Mouse (Mus musculus): ENCODE measurements at regions not wholly inside any gene's neighbourhood (a gene's known extent, or its start where the extent isn't known, plus 50 kb on each side); places are given as distances from the start of the nearest gene placed in this dataset.

DNA sequence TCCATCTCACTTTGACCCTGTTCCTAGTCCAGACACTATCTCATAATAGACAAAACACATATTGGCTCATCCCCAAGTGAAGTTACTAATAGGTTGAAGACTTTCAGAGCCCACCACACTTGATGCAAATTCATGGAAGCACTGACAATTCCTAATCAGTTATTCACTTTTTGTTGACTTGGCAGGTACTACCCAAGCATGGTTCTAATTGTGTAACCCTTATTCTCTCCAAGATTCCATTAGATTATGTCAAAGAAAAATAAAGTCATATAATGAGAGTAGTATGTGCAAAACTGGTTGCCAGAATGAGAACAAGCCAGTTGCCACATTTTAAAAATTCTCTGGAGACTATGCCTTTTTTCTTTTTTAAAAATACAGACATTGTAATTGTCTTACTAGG lies 426.7 kb upstream of the Pik3r1 start:
- Histone ChIP-seq H3K9me3 (ENCODE audit: low read length) (no peaks in the 10 kb centered on the region), H3K4me3 (ENCODE audit: low read depth, low read length) (no peak overlapping the region), H3K4me1 (ENCODE audit: insufficient read depth, low read depth, low read length) (no peaks in the 10 kb centered on the region), H3K36me3 (ENCODE audit: insufficient read depth, low read length) (no peaks in the 10 kb centered on the region), H3K9ac (replicated peaks; ENCODE audit: low read depth) (no peak overlapping the region), H3K4me2 (replicated peaks; ENCODE audit: low read depth, low read length) (no peak overlapping the region), H3K27me3 (replicated peaks; ENCODE audit: insufficient read depth, low read length) (no peaks in the 10 kb centered on the region), H3K27ac (ENCODE audit: low read length) (no peak overlapping the region)
- TF ChIP-seq EP300 (IDR thresholded peaks at IDR 0.05): no peak
- TF ChIP-seq CTCF (IDR thresholded peaks at IDR 0.05): no peak
- DNase-seq (ENCODE audit: low spot score) (no peak), ATAC-seq (no peak)

DNA sequence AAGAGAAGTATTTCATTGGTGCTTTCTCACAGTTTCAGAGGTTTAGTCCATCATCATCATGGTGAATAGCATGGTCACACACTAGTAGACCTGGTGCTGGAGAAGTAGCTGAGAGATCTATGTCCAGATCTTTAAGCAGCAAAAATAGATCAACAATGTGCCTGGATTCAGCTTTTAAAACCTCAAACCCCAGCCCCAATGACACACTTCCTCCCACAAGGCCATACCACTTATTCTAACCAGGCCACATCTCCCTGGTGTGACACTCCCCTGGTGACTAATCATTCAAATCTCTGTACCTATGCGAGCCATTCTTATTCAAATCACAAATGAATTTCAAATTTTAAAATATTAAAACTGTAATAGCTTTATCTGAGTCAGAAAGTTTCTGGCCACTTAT lies 434.3 kb upstream of the Pik3r1 start:
- no peak for DNase-seq (ENCODE audit: low spot score)
- H3K9me3 ChIP-seq (ENCODE audit: low read length): no peaks in the 10 kb centered on the region
- no peak for ATAC-seq
- no peaks in the 10 kb centered on the region for H3K27me3 ChIP-seq (replicated peaks; ENCODE audit: insufficient read depth, low read length)
- H3K4me3 ChIP-seq (ENCODE audit: low read depth, low read length): no peak overlapping the region
- no peak for TF ChIP-seq CTCF (IDR thresholded peaks at IDR 0.05)
- TF ChIP-seq EP300 (IDR thresholded peaks at IDR 0.05): no peak
- H3K9ac ChIP-seq (replicated peaks; ENCODE audit: low read depth): no peak overlapping the region
- no peaks in the 10 kb centered on the region for H3K4me1 ChIP-seq (ENCODE audit: insufficient read depth, low read depth, low read length)
- H3K27ac ChIP-seq (ENCODE audit: low read length): no peak overlapping the region
- no peaks in the 10 kb centered on the region for H3K36me3 ChIP-seq (ENCODE audit: insufficient read depth, low read length)
- 89% methylated on average over 1 of the region's 1 CpGs for WGBS
- H3K4me2 ChIP-seq (replicated peaks; ENCODE audit: low read depth, low read length): no peak overlapping the region

DNA sequence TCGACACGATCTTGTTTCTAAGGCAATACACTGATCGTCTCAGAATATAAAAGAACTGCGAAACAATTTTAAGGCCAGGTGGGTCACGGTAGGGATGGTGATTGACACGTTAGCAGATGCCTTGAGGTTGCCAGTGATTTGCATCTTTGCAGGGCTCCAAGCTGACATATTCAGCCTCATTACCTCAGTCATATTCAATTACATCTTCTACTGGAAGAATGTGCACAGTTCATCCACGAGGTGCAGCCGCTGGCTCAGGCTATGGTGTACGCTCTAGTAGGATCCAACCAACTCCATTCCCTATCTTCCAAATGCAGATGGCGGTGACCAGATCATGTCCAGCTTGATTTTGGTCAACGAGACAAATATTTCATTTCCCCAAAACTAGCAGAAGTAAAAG lies 450.5 kb upstream of the Pik3r1 start:
- H3K27me3 ChIP-seq (replicated peaks; ENCODE audit: insufficient read depth, low read length): no peaks in the 10 kb centered on the region
- no peaks in the 10 kb centered on the region for H3K4me1 ChIP-seq (ENCODE audit: insufficient read depth, low read depth, low read length)
- H3K27ac ChIP-seq (ENCODE audit: low read length): no peak overlapping the region
- no peaks in the 10 kb centered on the region for H3K9me3 ChIP-seq (ENCODE audit: low read length)
- ATAC-seq (no peak), DNase-seq (ENCODE audit: low spot score) (no peak)
- no peak overlapping the region for H3K9ac ChIP-seq (replicated peaks; ENCODE audit: low read depth)
- TF ChIP-seq CTCF (IDR thresholded peaks at IDR 0.05) (no peak), EP300 (IDR thresholded peaks at IDR 0.05) (no peak)
- no peaks in the 10 kb centered on the region for H3K36me3 ChIP-seq (ENCODE audit: insufficient read depth, low read length)
- 93% methylated on average over 11 of the region's 11 CpGs for WGBS
- no peak overlapping the region for H3K4me2 ChIP-seq (replicated peaks; ENCODE audit: low read depth, low read length)
- H3K4me3 ChIP-seq (ENCODE audit: low read depth, low read length): no peak overlapping the region

DNA sequence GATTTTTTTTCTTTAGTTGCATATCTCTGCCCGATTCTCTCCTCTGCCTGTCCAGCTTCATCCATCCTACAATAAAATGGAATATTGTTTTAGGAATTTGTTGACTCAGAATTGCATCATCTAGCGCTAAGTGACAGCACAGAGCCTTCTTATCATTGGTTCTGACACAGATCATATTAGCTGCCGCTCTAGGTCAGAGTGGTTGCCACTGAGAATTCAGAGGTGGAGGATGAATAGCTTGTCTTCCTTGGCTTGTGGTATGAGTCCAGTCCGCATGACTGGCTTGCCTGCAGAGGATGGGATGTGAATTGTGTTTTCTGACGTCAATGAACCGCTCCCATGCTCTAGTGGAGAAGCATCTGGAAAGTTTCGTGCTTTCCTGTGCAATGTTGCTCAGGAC lies 462.3 kb upstream of the Cd180 start:
- DNase-seq (ENCODE audit: low spot score) (peak; percentile 50), ATAC-seq (no peak; the same call in 1 of the 2 replicates)
- WGBS: 65% methylated on average over 7 of the region's 7 CpGs
- Histone ChIP-seq H3K36me3 (ENCODE audit: insufficient read depth, low read length) (no peaks in the 10 kb centered on the region), H3K4me2 (replicated peaks; ENCODE audit: low read depth, low read length) (no peak overlapping the region), H3K9me3 (ENCODE audit: low read length) (no peaks in the 10 kb centered on the region), H3K27ac (ENCODE audit: low read length) (no peak overlapping the region), H3K27me3 (replicated peaks; ENCODE audit: insufficient read depth, low read length) (no peaks in the 10 kb centered on the region), H3K4me1 (ENCODE audit: insufficient read depth, low read depth, low read length) (peaks cover 3% of the 10 kb centered on the region; the same call in 1 of the 2 replicates), H3K4me3 (ENCODE audit: low read depth, low read length) (no peak overlapping the region), H3K9ac (replicated peaks; ENCODE audit: low read depth) (no peak overlapping the region)
- TF ChIP-seq EP300 (IDR thresholded peaks at IDR 0.05) (no peak; the same call in 1 of the 2 replicates), CTCF (IDR thresholded peaks at IDR 0.05) (no peak)

DNA sequence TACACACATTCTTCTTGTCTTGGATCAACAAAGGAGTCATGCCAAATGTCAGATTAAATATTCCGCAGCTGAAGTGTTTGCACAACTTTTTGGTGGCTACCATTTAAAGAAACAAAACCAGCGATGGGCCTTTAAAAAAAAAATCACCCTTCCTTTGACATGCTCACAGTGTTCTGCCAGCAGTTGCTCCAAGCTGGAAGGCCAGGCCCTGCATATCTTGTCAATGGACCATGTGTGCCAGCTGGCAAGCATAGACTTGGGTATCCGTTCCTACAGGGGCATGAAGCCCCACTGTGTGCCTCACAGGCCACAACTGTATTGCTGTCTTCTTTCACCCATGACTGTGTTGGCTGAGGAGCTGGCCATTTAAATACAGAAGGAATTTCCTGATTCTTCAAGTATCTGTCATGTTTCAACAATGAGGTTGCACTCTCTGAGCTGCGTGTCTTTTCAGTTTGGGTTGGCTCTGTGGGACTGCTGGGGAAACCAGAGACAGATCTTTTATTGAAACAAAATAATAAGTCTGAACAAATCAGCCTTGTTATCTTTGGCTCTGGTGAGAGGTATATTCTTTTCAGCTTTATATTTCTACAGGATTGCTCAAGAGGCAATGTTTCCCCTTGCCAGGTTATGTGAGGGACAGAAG lies 460.9 kb upstream of the Cd180 start:
- no peak for TF ChIP-seq CTCF (IDR thresholded peaks at IDR 0.05)
- TF ChIP-seq EP300 (IDR thresholded peaks at IDR 0.05): peak; percentile 37; the same call in 1 of the 2 replicates
- no peak overlapping the region for H3K4me2 ChIP-seq (replicated peaks; ENCODE audit: low read depth, low read length)
- H3K4me1 ChIP-seq (ENCODE audit: insufficient read depth, low read depth, low read length): peaks cover 3% of the 10 kb centered on the region; the same call in 1 of the 2 replicates
- 32% methylated on average over 4 of the region's 4 CpGs for WGBS
- no peaks in the 10 kb centered on the region for H3K36me3 ChIP-seq (ENCODE audit: insufficient read depth, low read length)
- H3K9me3 ChIP-seq (ENCODE audit: low read length): no peaks in the 10 kb centered on the region
- no peaks in the 10 kb centered on the region for H3K27me3 ChIP-seq (replicated peaks; ENCODE audit: insufficient read depth, low read length)
- no peak overlapping the region for H3K9ac ChIP-seq (replicated peaks; ENCODE audit: low read depth)
- no peak overlapping the region for H3K4me3 ChIP-seq (ENCODE audit: low read depth, low read length)
- DNase-seq (ENCODE audit: low spot score): peak; percentile 82
- H3K27ac ChIP-seq (ENCODE audit: low read length): peak overlapping the region; percentile 57
- peak; percentile 40 for ATAC-seq

DNA sequence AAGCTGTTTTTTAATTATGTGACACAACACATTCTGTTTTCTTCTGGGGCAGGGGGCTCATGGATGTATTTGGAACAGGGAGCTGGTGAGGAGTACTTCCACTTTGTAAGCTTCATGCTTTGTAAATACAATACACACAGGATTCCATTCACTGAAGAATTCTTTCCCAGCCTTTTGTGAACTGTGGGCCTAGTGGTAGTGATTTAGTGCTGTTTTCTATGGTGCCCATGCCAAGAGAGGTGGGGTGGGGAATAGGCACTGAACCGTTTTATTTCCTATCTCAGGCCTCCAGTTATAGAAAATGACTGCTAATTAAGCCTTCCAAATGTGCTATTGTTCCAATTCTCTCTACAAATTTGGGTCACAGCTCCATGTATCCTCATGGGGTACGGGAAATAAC lies 442.5 kb upstream of the Cd180 start:
- no peak overlapping the region for H3K9ac ChIP-seq (replicated peaks; ENCODE audit: low read depth)
- TF ChIP-seq EP300 (IDR thresholded peaks at IDR 0.05): no peak
- no peak for TF ChIP-seq CTCF (IDR thresholded peaks at IDR 0.05)
- no peak overlapping the region for H3K27ac ChIP-seq (ENCODE audit: low read length)
- 88% methylated on average over 2 of the region's 2 CpGs for WGBS
- no peaks in the 10 kb centered on the region for H3K9me3 ChIP-seq (ENCODE audit: low read length)
- H3K4me1 ChIP-seq (ENCODE audit: insufficient read depth, low read depth, low read length): no peaks in the 10 kb centered on the region
- no peaks in the 10 kb centered on the region for H3K36me3 ChIP-seq (ENCODE audit: insufficient read depth, low read length)
- no peaks in the 10 kb centered on the region for H3K27me3 ChIP-seq (replicated peaks; ENCODE audit: insufficient read depth, low read length)
- H3K4me3 ChIP-seq (ENCODE audit: low read depth, low read length): no peak overlapping the region
- DNase-seq (ENCODE audit: low spot score) (no peak), ATAC-seq (no peak)
- no peak overlapping the region for H3K4me2 ChIP-seq (replicated peaks; ENCODE audit: low read depth, low read length)

DNA sequence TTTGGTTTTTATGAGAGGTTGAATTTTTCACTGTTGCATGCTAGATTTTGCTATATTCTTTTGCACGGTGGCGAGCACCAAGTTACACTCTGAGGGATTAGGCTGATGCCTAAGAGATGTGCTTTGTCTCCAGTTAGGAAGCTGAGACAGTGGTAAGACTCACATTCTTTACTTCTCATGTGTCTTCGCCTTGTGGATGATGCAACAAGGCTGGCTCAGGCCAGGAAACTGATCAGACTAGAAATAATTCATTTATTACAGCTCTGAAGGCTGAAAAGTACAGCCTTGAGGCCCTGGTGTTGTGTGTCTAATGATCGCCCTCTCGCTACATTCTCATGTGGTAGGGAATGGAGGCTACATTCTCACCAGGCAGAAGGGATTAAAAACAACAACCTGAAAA lies 441.6 kb upstream of the Cd180 start:
- 88% methylated on average over 5 of the region's 5 CpGs for WGBS
- H3K27me3 ChIP-seq (replicated peaks; ENCODE audit: insufficient read depth, low read length): no peaks in the 10 kb centered on the region
- H3K4me2 ChIP-seq (replicated peaks; ENCODE audit: low read depth, low read length): no peak overlapping the region
- H3K36me3 ChIP-seq (ENCODE audit: insufficient read depth, low read length): no peaks in the 10 kb centered on the region
- DNase-seq (ENCODE audit: low spot score) (no peak), ATAC-seq (no peak)
- H3K9me3 ChIP-seq (ENCODE audit: low read length): no peaks in the 10 kb centered on the region
- H3K27ac ChIP-seq (ENCODE audit: low read length): no peak overlapping the region
- H3K4me1 ChIP-seq (ENCODE audit: insufficient read depth, low read depth, low read length): no peaks in the 10 kb centered on the region
- H3K4me3 ChIP-seq (ENCODE audit: low read depth, low read length): no peak overlapping the region
- no peak for TF ChIP-seq CTCF (IDR thresholded peaks at IDR 0.05)
- no peak overlapping the region for H3K9ac ChIP-seq (replicated peaks; ENCODE audit: low read depth)
